Mouse (Mus musculus) spleen, adult 2 months (tissue): Measurements from ENCODE around the gene Ppp1r3g.

Experiments used
- CTCF ChIP-seq: fragments of 200-500 bp; IDR thresholded peaks from 2 replicates; pipeline ENCODE4 v1.5.1; 2011; ENCODE audit warnings: mild to moderate bottlenecking, inconsistent platforms; ENCODE audit not compliant: insufficient read depth, insufficient read length, insufficient replicate concordance; ENCODE audit errors: extremely low read depth
- POLR2A ChIP-seq: fragments of 200-500 bp; IDR thresholded peaks from 2 replicates; pipeline ENCODE4 v1.6.1; 2011; ENCODE audit warnings: low read depth, low read length, inconsistent platforms

GRCm38 (mm10) chr13:36019309-36020274, 61.0 kb downstream of the Ppp1r3g start:
- peak; percentile 39; the same call in 1 of the 2 replicates for TF ChIP-seq CTCF
- no peak for TF ChIP-seq POLR2A
